Mouse (Mus musculus): ENCODE measurements at regions not wholly inside any gene's neighbourhood (a gene's known extent, or its start where the extent isn't known, plus 50 kb on each side); places are given as distances from the start of the nearest gene placed in this dataset.

- TF ChIP-seq CTCF (IDR thresholded peaks at IDR 0.05), result no peak
- H3K27ac ChIP-seq (ENCODE audit: low read depth, low read length), result peak overlapping the region; percentile 13; the same call in 1 of the 2 replicates
- DNase-seq (ENCODE audit: low spot score) (peak; percentile 44), ATAC-seq (ENCODE audit: low FRiP score) (no peak)
- H3K4me2 ChIP-seq (ENCODE audit: low read depth, low read length, poor library complexity, severe bottlenecking), result no peak overlapping the region
- H3K9ac ChIP-seq (replicated peaks; ENCODE audit: low read length, poor library complexity, severe bottlenecking), result no peak overlapping the region
- 42% methylated on average over 6 of the region's 6 CpGs for WGBS
- no peak overlapping the region for H3K4me3 ChIP-seq (ENCODE audit: low read depth, low read length)
- no peaks in the 10 kb centered on the region for H3K9me3 ChIP-seq (ENCODE audit: low read length)
- H3K4me1 ChIP-seq (ENCODE audit: insufficient read depth, low read length), result no peaks in the 10 kb centered on the region
- H3K27me3 ChIP-seq (ENCODE audit: insufficient read depth, low read length), result no peaks in the 10 kb centered on the region
- H3K36me3 ChIP-seq (ENCODE audit: insufficient read depth, low read length), result no peaks in the 10 kb centered on the region
Observed at GRCm38 (mm10) chr5:45220272-45220916, 229.6 kb downstream of the Qdpr start.

GRCm38 (mm10) chr5:45219558-45219957, 230.5 kb downstream of the Qdpr start:
- ATAC-seq (ENCODE audit: low FRiP score) (no peak), DNase-seq (ENCODE audit: low spot score) (no peak)
- Histone ChIP-seq H3K4me2 (ENCODE audit: low read depth, low read length, poor library complexity, severe bottlenecking) (no peak overlapping the region), H3K27ac (ENCODE audit: low read depth, low read length) (no peak overlapping the region), H3K9me3 (ENCODE audit: low read length) (no peaks in the 10 kb centered on the region), H3K9ac (replicated peaks; ENCODE audit: low read length, poor library complexity, severe bottlenecking) (no peak overlapping the region), H3K4me3 (ENCODE audit: low read depth, low read length) (no peak overlapping the region), H3K27me3 (ENCODE audit: insufficient read depth, low read length) (no peaks in the 10 kb centered on the region), H3K4me1 (ENCODE audit: insufficient read depth, low read length) (no peaks in the 10 kb centered on the region), H3K36me3 (ENCODE audit: insufficient read depth, low read length) (no peaks in the 10 kb centered on the region)
- TF ChIP-seq CTCF (IDR thresholded peaks at IDR 0.05), result no peak
- WGBS, result 86% methylated on average over 1 of the region's 1 CpGs

DNA sequence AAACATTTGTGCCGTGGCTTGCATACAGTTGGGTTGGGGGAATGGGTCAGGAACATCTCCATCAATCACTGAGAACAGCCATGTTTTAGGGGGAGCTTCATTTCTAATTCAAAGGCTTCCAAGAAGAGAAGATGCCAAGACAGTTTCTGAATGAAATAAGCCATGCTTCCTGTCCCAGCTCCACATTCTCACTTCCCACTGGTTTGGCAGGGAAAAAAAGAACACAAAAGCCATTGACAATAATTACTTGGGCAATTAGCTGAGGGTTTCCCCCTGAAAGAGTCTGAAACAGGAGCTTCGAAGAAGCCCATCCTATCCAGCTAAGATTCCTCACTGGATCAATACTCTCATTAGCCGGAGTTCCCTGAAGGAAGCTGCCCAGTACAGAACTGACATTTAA, 230.9 kb downstream of the Qdpr start:
- Histone ChIP-seq H3K36me3 (ENCODE audit: insufficient read depth, low read length) (no peaks in the 10 kb centered on the region), H3K27me3 (ENCODE audit: insufficient read depth, low read length) (no peaks in the 10 kb centered on the region), H3K9ac (replicated peaks; ENCODE audit: low read length, poor library complexity, severe bottlenecking) (no peak overlapping the region), H3K4me2 (ENCODE audit: low read depth, low read length, poor library complexity, severe bottlenecking) (no peak overlapping the region), H3K27ac (ENCODE audit: low read depth, low read length) (no peak overlapping the region), H3K4me1 (ENCODE audit: insufficient read depth, low read length) (no peaks in the 10 kb centered on the region), H3K9me3 (ENCODE audit: low read length) (no peaks in the 10 kb centered on the region), H3K4me3 (ENCODE audit: low read depth, low read length) (no peak overlapping the region)
- ATAC-seq (ENCODE audit: low FRiP score) (no peak), DNase-seq (ENCODE audit: low spot score) (peak; percentile 34)
- TF ChIP-seq CTCF (IDR thresholded peaks at IDR 0.05), result no peak
- 67% methylated on average over 3 of the region's 3 CpGs for WGBS

GRCm38 (mm10) chr5:45214475-45214874, 235.6 kb downstream of the Qdpr start:
- DNase-seq (ENCODE audit: low spot score), result no peak
- ATAC-seq (ENCODE audit: low FRiP score), result no peak

DNA sequence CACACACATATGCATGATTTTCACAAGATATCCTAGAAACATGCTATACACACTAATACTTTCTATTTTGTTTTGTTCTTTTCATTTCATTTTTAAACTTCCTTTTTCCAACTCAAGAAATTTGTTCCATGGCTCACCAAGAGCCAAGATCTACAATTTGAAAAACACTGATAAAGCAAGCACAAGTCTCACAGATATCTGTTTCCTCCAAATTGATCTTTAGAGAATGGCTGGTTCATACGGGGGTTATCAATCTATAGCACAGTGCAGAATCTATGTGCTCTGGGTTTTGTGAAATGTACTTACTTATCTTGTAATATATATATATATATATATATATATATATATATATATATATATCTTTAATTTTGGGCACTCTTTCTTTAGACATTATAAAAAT, 251.6 kb downstream of the Qdpr start:
- Histone ChIP-seq H3K9ac (replicated peaks; ENCODE audit: low read length, poor library complexity, severe bottlenecking) (no peak overlapping the region), H3K4me1 (ENCODE audit: insufficient read depth, low read length) (no peaks in the 10 kb centered on the region), H3K27me3 (ENCODE audit: insufficient read depth, low read length) (no peaks in the 10 kb centered on the region), H3K9me3 (ENCODE audit: low read length) (no peaks in the 10 kb centered on the region), H3K4me2 (ENCODE audit: low read depth, low read length, poor library complexity, severe bottlenecking) (no peak overlapping the region), H3K27ac (ENCODE audit: low read depth, low read length) (no peak overlapping the region), H3K36me3 (ENCODE audit: insufficient read depth, low read length) (no peaks in the 10 kb centered on the region), H3K4me3 (ENCODE audit: low read depth, low read length) (no peak overlapping the region)
- WGBS, result 89% methylated on average over 1 of the region's 1 CpGs
- DNase-seq (ENCODE audit: low spot score), result no peak
- no peak for ATAC-seq (ENCODE audit: low FRiP score)
- TF ChIP-seq CTCF (IDR thresholded peaks at IDR 0.05), result no peak

More at GRCm38 (mm10) chr5:45214475-45214874, 235.6 kb downstream of the Qdpr start:
- Histone ChIP-seq H3K9ac (replicated peaks; ENCODE audit: low read length, poor library complexity, severe bottlenecking) (no peak overlapping the region), H3K36me3 (ENCODE audit: insufficient read depth, low read length) (no peaks in the 10 kb centered on the region), H3K27me3 (ENCODE audit: insufficient read depth, low read length) (no peaks in the 10 kb centered on the region), H3K4me3 (ENCODE audit: low read depth, low read length) (no peak overlapping the region), H3K4me1 (ENCODE audit: insufficient read depth, low read length) (no peaks in the 10 kb centered on the region), H3K9me3 (ENCODE audit: low read length) (no peaks in the 10 kb centered on the region), H3K27ac (ENCODE audit: low read depth, low read length) (no peak overlapping the region), H3K4me2 (ENCODE audit: low read depth, low read length, poor library complexity, severe bottlenecking) (no peak overlapping the region)
- TF ChIP-seq CTCF (IDR thresholded peaks at IDR 0.05), result no peak

DNA sequence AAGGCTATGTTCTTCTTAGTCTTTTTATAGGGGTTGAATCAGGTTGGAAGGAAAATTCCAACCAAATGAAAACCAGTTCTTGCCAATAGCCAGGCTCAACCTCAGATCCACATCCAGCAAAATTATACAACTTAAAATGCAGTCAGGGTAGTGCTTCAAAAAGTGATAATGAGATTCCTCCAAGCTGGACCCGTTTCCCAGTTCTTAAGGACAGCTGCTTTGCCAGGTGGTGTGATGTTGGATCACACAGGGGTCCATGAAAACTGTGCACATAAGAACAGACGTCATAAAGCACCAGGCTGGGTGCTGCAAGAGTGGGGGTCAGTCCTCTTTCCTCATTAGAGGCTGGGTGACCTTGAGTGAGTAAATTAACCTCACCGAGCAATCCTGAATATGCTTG, 253.9 kb downstream of the Qdpr start:
- Histone ChIP-seq H3K36me3 (ENCODE audit: insufficient read depth, low read length) (no peaks in the 10 kb centered on the region), H3K4me3 (ENCODE audit: low read depth, low read length) (no peak overlapping the region), H3K27me3 (ENCODE audit: insufficient read depth, low read length) (no peaks in the 10 kb centered on the region), H3K4me2 (ENCODE audit: low read depth, low read length, poor library complexity, severe bottlenecking) (no peak overlapping the region), H3K4me1 (ENCODE audit: insufficient read depth, low read length) (no peaks in the 10 kb centered on the region), H3K27ac (ENCODE audit: low read depth, low read length) (no peak overlapping the region), H3K9me3 (ENCODE audit: low read length) (no peaks in the 10 kb centered on the region), H3K9ac (replicated peaks; ENCODE audit: low read length, poor library complexity, severe bottlenecking) (no peak overlapping the region)
- ATAC-seq (ENCODE audit: low FRiP score) (no peak), DNase-seq (ENCODE audit: low spot score) (no peak)
- 42% methylated on average over 3 of the region's 3 CpGs for WGBS
- TF ChIP-seq CTCF (IDR thresholded peaks at IDR 0.05), result no peak
